Mouse (Mus musculus): Measurements from ENCODE around the gene Exo1.

DNA sequence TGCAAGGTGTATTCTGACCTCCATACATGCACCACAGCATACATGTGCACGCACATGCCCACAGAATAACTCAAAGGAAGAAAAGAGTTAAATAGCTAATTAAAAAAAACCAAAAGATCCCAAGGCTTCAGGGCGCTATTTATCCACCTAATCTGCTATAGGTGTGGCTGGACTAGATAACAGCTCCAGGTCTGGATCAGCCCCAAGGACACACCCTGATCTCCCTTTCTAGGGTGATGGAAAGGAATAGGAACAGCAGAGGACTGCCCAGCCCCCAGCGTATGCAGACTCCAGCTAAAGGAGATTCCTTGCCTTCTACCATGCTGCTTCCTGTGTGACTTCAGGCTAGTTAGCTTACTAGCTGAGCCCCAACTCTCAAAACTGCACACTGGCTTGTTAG is 31.7 kb downstream of the Exo1 start:
- TF ChIP-seq CTCF (IDR thresholded peaks at IDR 0.05; ENCODE audit: borderline replicate concordance, insufficient read depth, low read length) (no peak), POLR2A (IDR thresholded peaks at IDR 0.05; ENCODE audit: low read depth, low read length) (no peak)
